Comparison of ENCODE assay signal across 24 mouse cellular contexts in genomic region chr2:45454811-45455210, GRCm38 (mm10).
DNase-seq lines count a peak whose midpoint lies in the region; ATAC-seq and TF ChIP-seq lines count a peak whose summit lies in the region.
"Had no signal": no experiment of that assay in that cellular context is flagged by ENCODE, and none has a peak within 500 bp of the region (broad histone marks: within the 10 kb centered on the region; RNA-seq: fewer than 3 reads in every experiment).

No protein-coding gene starts in this region.

- H3ac ChIP-seq in C2C12 (ENCODE audit: control insufficient read depth, insufficient read length, low read depth): no peak overlapping the region

- TF ChIP-seq CTCF in C2C12 (IDR thresholded peaks at IDR 0.05; ENCODE audit: control insufficient read depth, insufficient read depth, insufficient read length): no peak
- TF ChIP-seq CTCF in embryonic fibroblast, embryonic 13.5 days (IDR thresholded peaks at IDR 0.05; ENCODE audit: borderline replicate concordance, insufficient read depth, low read length): no peak

- H3K36me3 ChIP-seq in C2C12 (ENCODE audit: control insufficient read depth, insufficient read depth): no peaks in the 10 kb centered on the region
- H3K36me3 ChIP-seq: embryonic facial prominence, embryonic 10.5 days; embryonic facial prominence, embryonic 13.5 days; hindbrain, embryonic 12.5 days; intestine, embryonic 15.5 days had no signal

- H3K27me3 ChIP-seq in C2C12 (ENCODE audit: control insufficient read depth, insufficient read depth, insufficient read length): no peaks in the 10 kb centered on the region
- H3K27me3 ChIP-seq: embryonic facial prominence, embryonic 13.5 days; hindbrain, embryonic 12.5 days; intestine, embryonic 15.5 days; Patski had no signal

- no peaks in the 10 kb centered on the region for H3K79me3 ChIP-seq in C2C12 (ENCODE audit: low read depth)

- peak; percentile 36 for DNase-seq in 3134 (ENCODE audit: extremely low read depth, insufficient read length, low spot score)
- DNase-seq in adrenal gland, postnatal 14 days: no peak
- no peak for DNase-seq in right cerebral cortex, adult 2 months (ENCODE audit: low spot score in 2 of 2)
- DNase-seq: adrenal gland, postnatal 25 days; cerebellum, adult 11-12 months; cerebellum, adult 8-10 months; cerebellum, postnatal 10 days; cerebellum, postnatal 36 days; embryo, embryonic 11 days; forebrain, postnatal 0 days; gastrocnemius, adult 2 months; gastrocnemius, postnatal 14 days; heart, adult 11 months; kidney, adult 2 months had no signal

- no peaks in the 10 kb centered on the region for H3K79me2 ChIP-seq in C2C12 (ENCODE audit: control insufficient read depth, insufficient read depth)

- peak overlapping the region; percentile 100 for H3K27ac ChIP-seq in embryonic fibroblast, embryonic 13.5 days (ENCODE audit: insufficient read depth, low read length)
- H3K27ac ChIP-seq: embryonic facial prominence, embryonic 10.5 days; embryonic facial prominence, embryonic 13.5 days; gastrocnemius, adult 2 months; hindbrain, embryonic 12.5 days; intestine, embryonic 15.5 days had no signal

- no peak overlapping the region for H3K4me3 ChIP-seq in C2C12 (ENCODE audit: insufficient read depth, poor library complexity, severe bottlenecking)
- H3K4me3 ChIP-seq in embryonic fibroblast, embryonic 13.5 days (ENCODE audit: insufficient read depth, low read length): no peak overlapping the region
- H3K4me3 ChIP-seq: embryonic facial prominence, embryonic 10.5 days; embryonic facial prominence, embryonic 13.5 days; gastrocnemius, adult 2 months; hindbrain, embryonic 12.5 days; intestine, embryonic 15.5 days had no signal

- TF ChIP-seq POLR2A in embryonic fibroblast, embryonic 13.5 days (IDR thresholded peaks at IDR 0.05; ENCODE audit: low read depth, low read length): no peak

- ATAC-seq in CD4-positive, CD25-positive, alpha-beta regulatory T cell, adult 4 months: no peak
- ATAC-seq: forebrain, embryonic 14.5 days; forebrain, postnatal 0 days; hindbrain, embryonic 16.5 days; intestine, embryonic 15.5 days; Patski had no signal

- peaks cover 6% of the 10 kb centered on the region for H3K4me1 ChIP-seq in embryonic fibroblast, embryonic 13.5 days (ENCODE audit: control insufficient read depth, insufficient read depth, low read length)
- H3K4me1 ChIP-seq: embryonic facial prominence, embryonic 10.5 days; hindbrain, embryonic 12.5 days; intestine, embryonic 15.5 days had no signal

TF ChIP-seq in C2C12, 6 proteins besides CTCF, POLR2A, EP300 and RAD21:
- TF ChIP-seq MAX (IDR thresholded peaks at IDR 0.05): no peak
- TF ChIP-seq FOSL1 (IDR thresholded peaks at IDR 0.05; ENCODE audit: insufficient read depth, low read length, poor library complexity, severe bottlenecking): peak; percentile 53
TF ChIP-seq in C2C12: peak in this region for 1.
